Mouse (Mus musculus): ENCODE data around the gene Zcchc17. TPM values are rescaled to one million over a fixed set of nuclear protein-coding genes. Genes with fewer than 3 reads are reported as not detected.

Gene Zcchc17
- polyA plus RNA-seq (2017; shearing (Covaris generic)), result 10 to 100 TPM; 58.3 to 68.3 TPM

DNA sequence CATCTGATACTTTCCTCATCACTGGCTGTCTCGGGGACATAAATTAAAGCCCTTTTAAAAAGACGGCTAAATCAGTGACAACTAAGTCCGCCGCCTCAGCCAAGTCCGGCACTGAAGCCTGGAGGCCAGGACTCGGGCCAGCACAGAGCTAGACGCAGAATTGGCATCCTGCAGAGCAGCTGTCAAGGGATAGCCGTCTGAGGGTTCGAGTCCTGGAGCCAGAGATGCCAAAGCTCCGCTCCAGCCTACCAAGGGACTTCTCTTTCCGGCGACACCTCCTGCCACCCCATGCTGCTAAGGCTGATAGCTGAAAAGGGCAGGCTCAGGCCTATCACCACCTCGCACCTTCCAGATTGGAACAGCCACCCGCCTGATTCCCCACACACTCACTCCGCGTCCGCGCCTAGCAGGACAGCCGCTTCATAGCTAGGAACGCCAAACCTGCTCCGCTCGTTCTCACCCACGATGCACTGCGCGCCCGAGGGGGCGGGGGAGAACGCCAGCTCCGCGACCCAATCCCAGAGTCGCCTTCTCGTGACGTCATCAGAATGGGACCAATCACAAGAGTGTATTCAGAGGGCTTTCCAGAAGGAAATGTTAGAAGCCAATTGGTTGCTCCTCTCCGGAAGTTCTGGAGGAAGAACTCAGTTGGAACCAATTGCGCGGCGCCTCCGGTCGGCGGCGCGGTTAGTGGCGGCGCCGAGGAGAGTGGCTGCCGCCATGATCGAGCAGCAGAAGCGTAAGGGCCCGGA lies at the start of gene Zcchc17, which contains the start of gene Snrnp40:
Gene Zcchc17, minus strand, starts transcription at position 458 of the 752 bp plus-strand sequence.
Gene Snrnp40, plus strand, starts transcription at position 647 of the 752 bp plus-strand sequence.

DNA sequence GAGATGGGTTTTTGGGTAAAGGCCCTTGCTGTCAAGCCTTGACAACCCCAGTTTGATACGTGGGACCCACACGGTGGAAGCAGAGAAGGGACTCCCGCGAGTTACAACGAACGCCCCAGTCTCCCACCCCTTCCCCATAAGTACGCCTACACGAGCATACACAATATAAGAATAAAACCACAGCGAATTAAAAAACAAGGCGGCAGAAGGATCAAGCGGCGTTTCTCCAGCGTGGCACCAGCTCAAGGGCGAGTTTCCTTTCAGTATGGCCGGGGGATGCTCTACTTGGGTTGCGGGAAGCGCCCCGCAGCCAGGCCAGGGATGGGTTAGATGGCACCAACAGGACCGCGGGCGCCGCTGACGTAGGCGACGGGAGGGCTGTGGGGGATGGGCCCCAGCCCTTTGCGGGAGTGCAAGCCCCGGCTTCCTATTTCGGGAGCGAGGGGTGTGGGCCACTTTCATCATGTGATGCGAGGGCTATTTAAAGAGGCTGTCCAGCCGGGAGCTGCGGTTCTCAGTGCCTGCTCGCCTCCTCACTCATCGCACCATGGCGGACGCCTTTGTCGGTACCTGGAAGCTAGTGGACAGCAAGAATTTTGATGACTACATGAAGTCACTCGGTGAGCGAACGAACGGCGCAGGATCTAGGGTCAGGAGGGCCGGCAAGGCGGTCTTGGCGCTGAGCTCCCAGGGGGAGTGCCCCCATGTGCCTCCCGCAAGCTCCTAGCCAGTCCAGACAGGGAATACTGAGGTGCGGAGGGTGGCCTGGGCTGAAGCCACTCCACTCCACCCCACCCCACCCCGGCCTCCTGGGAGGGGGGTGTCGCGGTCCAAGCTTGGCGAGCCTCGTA lies 51.3 kb downstream of the Zcchc17 start, which contains the start of the genes Fabp3 and Gm10570:
Gene Fabp3, plus strand, starts transcription at position 365 of the 851 bp plus-strand sequence.
Gene Gm10570, minus strand, starts transcription at position 444 of the 851 bp plus-strand sequence.

DNA sequence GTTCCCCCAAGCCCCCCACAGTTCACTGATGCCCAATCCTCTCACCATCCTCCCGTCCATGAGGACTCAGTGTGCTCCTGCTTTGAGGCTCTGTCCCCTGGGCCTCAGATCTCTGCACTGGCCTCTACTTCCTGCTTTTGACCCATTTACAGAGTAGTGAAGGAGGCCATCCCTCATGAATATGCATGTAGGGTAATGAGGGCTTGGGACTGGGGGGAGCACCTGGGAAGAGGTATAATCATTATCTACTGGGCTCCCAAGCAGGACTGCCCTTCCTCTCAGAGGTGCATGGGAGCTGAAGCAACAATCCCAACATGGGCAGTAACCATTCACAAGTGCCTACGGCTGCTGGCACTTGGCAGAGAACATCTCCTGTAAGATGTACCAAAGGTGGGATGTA lies 80.6 kb downstream of the Zcchc17 start, which contains the start of gene Serinc2:
Gene Serinc2, minus strand, starts transcription at position 101 of the 400 bp plus-strand sequence.

Other genes with a start within 250 kb of the Zcchc17 start
- gene Hcrtr1, start 220.6 kb downstream of the Zcchc17 start, polyA plus RNA-seq (2017; shearing (Covaris generic)), result not detected
- gene Tinagl1, start 184.8 kb downstream of the Zcchc17 start, polyA plus RNA-seq (2017; shearing (Covaris generic)), result 1 to 10 TPM in 1 of 2 experiments, under 1 TPM in 1; 0.24 to 2.8 TPM
- not detected for gene Gm853, start 137.5 kb downstream of the Zcchc17 start, polyA plus RNA-seq (2017; shearing (Covaris generic))
- under 1 TPM in 1 of 2 experiments, not detected in 1; 0.60 TPM for gene Serinc2, start 80.7 kb downstream of the Zcchc17 start, polyA plus RNA-seq (2017; shearing (Covaris generic))
- 1 to 10 TPM in 1 of 2 experiments, under 1 TPM in 1; 0.58 to 2.9 TPM for gene Fabp3, start 51.3 kb downstream of the Zcchc17 start, polyA plus RNA-seq (2017; shearing (Covaris generic))
- gene Gm10570, start 51.3 kb downstream of the Zcchc17 start, polyA plus RNA-seq (2017; shearing (Covaris generic)), result 1 to 10 TPM in 1 of 2 experiments, under 1 TPM in 1; 0.33 to 1.8 TPM
- gene Snrnp40, start 189 bp upstream of the Zcchc17 start, polyA plus RNA-seq (2017; shearing (Covaris generic)), result 100 to 1,000 TPM; 110 to 113 TPM
- gene Nkain1, start 214.2 kb upstream of the Zcchc17 start, polyA plus RNA-seq (2017; shearing (Covaris generic)), result 1 to 10 TPM in 1 of 2 experiments, not detected in 1; 1.4 TPM